Mouse (Mus musculus): ENCODE results near the gene 5830473C10Rik. TPM values are rescaled to one million over a fixed set of nuclear protein-coding genes. Genes with fewer than 3 reads are reported as not detected.

5830473C10Rik gene
- polyA plus RNA-seq, 1 experiment from 2014 or later, result not detected

GRCm38 (mm10) chr5:90628530-90628929, 67.6 kb downstream of the 5830473C10Rik start:
- WGBS, result 85% methylated on average over 1 of the region's 1 CpGs
- Histone ChIP-seq H3K36me3 (no peaks in the 10 kb centered on the region), H3K4me3 (no peak overlapping the region), H3K4me1 (no peaks in the 10 kb centered on the region), H3K9ac (replicated peaks) (no peak overlapping the region), H3K9me3 (no peaks in the 10 kb centered on the region), H3K27ac (replicated peaks) (no peak overlapping the region), H3K4me2 (replicated peaks) (no peak overlapping the region), H3K27me3 (no peaks in the 10 kb centered on the region)
- no peak for ATAC-seq (ENCODE audit: low FRiP score, low read depth)

GRCm38 (mm10) chr5:90634885-90635284, 74.0 kb downstream of the 5830473C10Rik start:
- no peak overlapping the region for H3K9ac ChIP-seq (replicated peaks)
- no peaks in the 10 kb centered on the region for H3K36me3 ChIP-seq
- ATAC-seq (ENCODE audit: low FRiP score, low read depth), result no peak
- WGBS, result 75% methylated on average over 7 of the region's 7 CpGs
- no peaks in the 10 kb centered on the region for H3K4me1 ChIP-seq
- H3K4me3 ChIP-seq, result no peak overlapping the region
- H3K9me3 ChIP-seq, result no peaks in the 10 kb centered on the region
- no peak overlapping the region for H3K4me2 ChIP-seq (replicated peaks)
- no peaks in the 10 kb centered on the region for H3K27me3 ChIP-seq
- no peak overlapping the region for H3K27ac ChIP-seq (replicated peaks)

- Histone ChIP-seq H3K9me3 (no peaks in the 10 kb centered on the region), H3K9ac (replicated peaks) (peak within 1 kb of the TSS; percentile 0; the same call in 1 of the 2 replicates), H3K36me3 (no peaks in the 10 kb centered on the region), H3K4me2 (replicated peaks) (peak within 1 kb of the TSS; percentile 59), H3K27ac (replicated peaks) (no peak within 1 kb of the TSS), H3K27me3 (0 out of 2 replicates have a peak, but pooled peaks cover 4% of the 10 kb centered on the region), H3K4me1 (peaks cover 7% of the 10 kb centered on the region; the same call in 1 of the 2 replicates), H3K4me3 (peak within 1 kb of the TSS; percentile 40)
- peak; percentile 82 for ATAC-seq (ENCODE audit: low FRiP score, low read depth)
- WGBS, result 13% methylated on average over 26 of the region's 26 CpGs
Observed at GRCm38 (mm10) chr5:90640286-90641217, 79.6 kb downstream of the 5830473C10Rik start, which contains the start of gene Rassf6. Rassf6 (minus strand) TSS chr5:90640657.

- 77% methylated on average over 10 of the region's 10 CpGs for WGBS
- ATAC-seq (ENCODE audit: low FRiP score, low read depth), result no peak
- no peak overlapping the region for H3K4me2 ChIP-seq (replicated peaks)
- 0 out of 2 replicates have a peak, but pooled peaks cover 4% of the 10 kb centered on the region for H3K27me3 ChIP-seq
- H3K4me1 ChIP-seq, result peaks cover 7% of the 10 kb centered on the region; the same call in 1 of the 2 replicates
- H3K9me3 ChIP-seq, result no peaks in the 10 kb centered on the region
- H3K9ac ChIP-seq (replicated peaks), result no peak overlapping the region
- no peak overlapping the region for H3K4me3 ChIP-seq
- H3K27ac ChIP-seq (replicated peaks), result no peak overlapping the region
- no peaks in the 10 kb centered on the region for H3K36me3 ChIP-seq
Observed at GRCm38 (mm10) chr5:90641218-90641610, 80.3 kb downstream of the 5830473C10Rik start.

GRCm38 (mm10) chr5:90645579-90645978, 84.7 kb downstream of the 5830473C10Rik start:
- H3K4me3 ChIP-seq, result no peak overlapping the region
- no peaks in the 10 kb centered on the region for H3K9me3 ChIP-seq
- H3K27ac ChIP-seq (replicated peaks), result no peak overlapping the region
- no peak overlapping the region for H3K4me2 ChIP-seq (replicated peaks)
- H3K27me3 ChIP-seq, result 0 out of 2 replicates have a peak, but pooled peaks cover under 1% of the 10 kb centered on the region
- H3K4me1 ChIP-seq, result peaks cover 1% of the 10 kb centered on the region; the same call in 1 of the 2 replicates
- no peak for ATAC-seq (ENCODE audit: low FRiP score, low read depth)
- 82% methylated on average over 3 of the region's 3 CpGs for WGBS
- H3K36me3 ChIP-seq, result no peaks in the 10 kb centered on the region
- H3K9ac ChIP-seq (replicated peaks), result no peak overlapping the region

GRCm38 (mm10) chr5:90646398-90646797, 85.5 kb downstream of the 5830473C10Rik start:
- Histone ChIP-seq H3K27ac (replicated peaks) (no peak overlapping the region), H3K9ac (replicated peaks) (no peak overlapping the region), H3K4me1 (no peaks in the 10 kb centered on the region), H3K27me3 (no peaks in the 10 kb centered on the region), H3K36me3 (no peaks in the 10 kb centered on the region), H3K4me3 (no peak overlapping the region), H3K4me2 (replicated peaks) (no peak overlapping the region), H3K9me3 (no peaks in the 10 kb centered on the region)
- 94% methylated on average over 5 of the region's 5 CpGs for WGBS
- no peak for ATAC-seq (ENCODE audit: low FRiP score, low read depth)

Other genes with a start within 250 kb of the 5830473C10Rik start
- gene Ankrd17, start 194.5 kb upstream of the 5830473C10Rik start, polyA plus RNA-seq (2016; fragmentation: Nextera tagmentation; extraction: Ambion mirVana), result 31.9 and 32.3 TPM in 2 replicates
- gene Gm9958, start 193.9 kb upstream of the 5830473C10Rik start, polyA plus RNA-seq (2016; fragmentation: Nextera tagmentation; extraction: Ambion mirVana), result 8.6 and 9.9 TPM in 2 replicates
- gene Alb, start 100.2 kb upstream of the 5830473C10Rik start, polyA plus RNA-seq (2016; fragmentation: Nextera tagmentation; extraction: Ambion mirVana), result not detected in 2 replicates
- gene Afp, start 70.4 kb upstream of the 5830473C10Rik start, polyA plus RNA-seq (2016; fragmentation: Nextera tagmentation; extraction: Ambion mirVana), result 0.11 and 15.1 TPM in 2 replicates
- gene Afm, start 42.2 kb upstream of the 5830473C10Rik start, polyA plus RNA-seq (2016; fragmentation: Nextera tagmentation; extraction: Ambion mirVana), result not detected in 2 replicates
- gene Rassf6, start 79.5 kb downstream of the 5830473C10Rik start, polyA plus RNA-seq (2016; fragmentation: Nextera tagmentation; extraction: Ambion mirVana), result 0.29 and 0.63 TPM in 2 replicates
- 0.14 TPM in 1 of 2 replicates, not detected in the other for gene Cxcl5, start 198.3 kb downstream of the 5830473C10Rik start, polyA plus RNA-seq (2016; fragmentation: Nextera tagmentation; extraction: Ambion mirVana)
- 6.3 and 6.6 TPM in 2 replicates for gene Ppbp, start 207.4 kb downstream of the 5830473C10Rik start, polyA plus RNA-seq (2016; fragmentation: Nextera tagmentation; extraction: Ambion mirVana)
- gene Pf4, start 211.3 kb downstream of the 5830473C10Rik start, polyA plus RNA-seq (2016; fragmentation: Nextera tagmentation; extraction: Ambion mirVana), result 60.2 and 74.4 TPM in 2 replicates
- not detected in 2 replicates for gene Cxcl3, start 225.0 kb downstream of the 5830473C10Rik start, polyA plus RNA-seq (2016; fragmentation: Nextera tagmentation; extraction: Ambion mirVana)
- not detected in 2 replicates for gene Cxcl15, start 233.4 kb downstream of the 5830473C10Rik start, polyA plus RNA-seq (2016; fragmentation: Nextera tagmentation; extraction: Ambion mirVana)

Measured in midbrain, embryonic 12.5 days (tissue).